Mouse (Mus musculus) layer of hippocampus, postnatal 36 days (tissue): ENCODE results near the gene Dync1i2. TPM values are rescaled to one million over a fixed set of nuclear protein-coding genes. Genes with fewer than 3 reads are reported as not detected.

Source experiments
- DNase-seq, 2 experiments: peaks; one replicate each; pipeline ENCODE4 v3.0.0; 2022
- total RNA-seq, 2 experiments: library from RNA; stranded (reverse); gene quantifications; 2 replicates each; pipeline ENCODE4 v1.2.3; 2021

Dync1i2 gene
- total RNA-seq, 2 experiments from 2014 or later, result 138 to 143 TPM

DNA sequence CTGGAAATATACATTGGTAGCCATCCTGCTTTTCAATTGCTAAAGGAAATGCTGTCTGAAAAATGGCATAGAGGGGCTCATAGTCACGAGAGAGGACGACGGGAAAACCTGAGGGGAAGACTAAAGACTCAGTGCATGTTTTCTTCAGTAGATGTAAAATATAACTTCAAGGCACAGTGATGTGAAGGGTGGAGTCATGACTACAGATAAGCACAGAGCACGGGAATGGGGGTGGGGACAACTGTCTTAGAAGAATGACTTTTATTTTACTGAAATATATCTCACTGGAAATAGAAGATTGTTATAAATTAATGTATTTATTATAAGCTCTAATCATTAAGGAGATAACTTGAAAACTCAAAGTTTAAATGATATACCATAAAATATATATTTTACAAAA is 58.6 kb downstream of the Dync1i2 start:
- DNase-seq, result no peak

DNA sequence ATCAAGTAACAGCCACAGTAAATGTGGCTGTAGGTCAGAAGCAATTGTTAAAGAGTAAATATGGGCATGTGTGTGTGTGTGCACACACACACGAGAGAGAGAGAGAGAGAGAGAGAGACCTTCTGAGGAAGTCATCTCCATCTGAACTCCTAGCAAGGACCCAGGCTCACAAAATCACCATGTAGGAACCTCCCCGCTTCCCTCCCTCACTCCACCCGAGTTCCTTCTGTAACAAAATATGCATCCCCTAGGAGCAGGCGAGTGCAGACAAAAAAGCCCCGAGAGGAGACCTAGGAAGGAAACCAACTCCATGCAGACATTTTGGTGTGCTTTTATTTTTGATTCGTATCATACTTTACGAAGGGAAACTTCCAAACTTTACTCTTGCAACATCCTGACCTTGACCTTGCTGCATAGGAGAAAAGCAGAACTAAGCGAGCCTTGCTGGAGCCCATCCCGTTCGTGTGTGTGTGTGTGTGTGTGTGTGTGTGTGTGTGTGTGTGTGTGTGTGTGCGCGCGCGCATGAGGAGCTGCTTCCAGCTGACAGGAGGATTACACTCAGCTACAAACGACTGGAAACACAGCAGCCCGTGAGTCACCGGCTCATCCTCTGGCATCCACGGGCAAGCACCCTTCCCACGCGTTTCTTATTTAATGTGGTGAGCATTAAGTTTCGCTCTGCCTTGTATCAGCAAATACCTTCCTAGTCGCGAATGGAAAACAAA is 62.6 kb downstream of the Dync1i2 start:
- no peak for DNase-seq

DNA sequence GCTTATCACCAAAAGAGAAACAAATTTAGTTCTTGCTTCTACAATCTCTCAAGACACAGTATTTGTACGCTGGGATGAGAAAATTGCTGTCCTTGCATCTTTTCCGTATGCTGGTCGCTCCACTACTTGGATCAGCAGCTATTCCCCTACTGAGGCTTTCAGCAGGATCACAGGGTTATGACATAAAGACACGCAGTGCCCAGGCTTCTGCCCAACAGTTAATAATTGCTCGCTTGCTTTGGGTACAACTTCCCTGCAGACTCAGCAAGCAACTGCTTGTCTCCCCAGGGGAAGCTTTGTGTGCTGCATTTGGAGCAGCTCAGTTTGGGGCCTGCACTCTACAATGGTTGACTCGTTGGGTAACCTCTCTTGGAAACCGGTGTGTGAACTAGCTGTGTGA is 64.2 kb downstream of the Dync1i2 start:
- no peak for DNase-seq

DNA sequence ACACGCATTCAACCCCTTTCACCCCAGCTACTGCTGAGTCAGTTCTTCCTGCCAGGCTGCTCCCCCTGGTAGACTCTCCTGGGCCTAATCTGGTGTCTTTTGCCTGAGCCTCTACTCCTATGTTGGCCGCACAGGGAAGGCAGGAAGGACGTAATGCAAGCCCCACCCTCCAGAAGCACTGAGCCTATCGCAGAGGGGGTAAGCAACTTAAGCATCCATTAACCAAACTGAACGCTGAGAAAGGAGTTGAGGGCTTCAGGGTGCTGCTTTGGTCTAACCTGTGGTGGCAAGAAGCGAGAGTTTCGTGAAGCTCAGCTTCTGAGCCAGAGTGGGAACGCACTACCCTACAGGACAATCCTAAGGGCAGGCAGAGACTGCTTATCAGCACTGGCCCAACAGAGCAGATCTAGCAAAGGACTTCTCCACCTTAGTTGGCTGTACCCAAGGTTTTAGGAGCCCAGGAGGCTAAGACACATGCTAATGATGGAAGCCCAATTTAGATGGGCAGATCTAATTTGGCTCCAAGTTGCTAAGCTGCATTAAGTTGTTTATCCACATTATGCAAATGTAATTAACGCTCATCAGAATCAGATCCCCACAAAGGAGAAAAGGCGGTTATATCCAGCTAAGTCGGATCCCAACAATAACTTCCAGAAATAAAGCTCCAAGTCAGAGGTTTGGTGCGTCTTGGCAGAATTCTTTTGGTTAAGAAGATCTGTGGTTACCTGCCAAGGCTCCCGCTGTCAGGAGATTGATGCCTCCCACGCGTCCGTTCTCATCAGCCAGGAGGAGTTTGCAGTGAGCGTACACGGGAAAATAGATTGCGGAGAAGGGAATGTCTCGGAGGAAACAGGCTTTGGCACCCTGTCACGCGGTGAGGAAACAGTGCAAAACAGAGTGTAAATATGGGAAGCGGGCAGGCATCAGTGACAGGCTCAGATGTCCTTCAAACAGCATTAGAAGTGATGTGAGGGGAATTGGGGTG is 67.6 kb downstream of the Dync1i2 start:
- DNase-seq, result no peak

DNA sequence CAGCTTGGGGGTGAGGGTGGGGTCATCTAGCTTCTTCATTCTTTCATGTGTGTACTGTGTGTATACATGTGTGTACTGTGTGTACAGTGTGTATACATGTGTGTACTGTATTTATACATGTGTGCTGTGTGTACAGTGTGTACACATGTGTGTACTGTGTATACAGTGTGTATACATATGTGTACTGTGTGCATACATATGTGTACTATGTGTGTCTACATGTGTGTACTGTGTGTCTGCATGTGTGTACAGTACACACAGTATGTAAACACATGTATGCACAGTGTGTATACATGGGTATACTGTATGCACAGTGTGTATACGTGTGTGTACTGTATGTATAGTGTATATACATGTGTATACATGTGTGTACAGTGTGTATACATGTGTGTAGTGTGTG is 70.5 kb downstream of the Dync1i2 start:
- no peak for DNase-seq

DNA sequence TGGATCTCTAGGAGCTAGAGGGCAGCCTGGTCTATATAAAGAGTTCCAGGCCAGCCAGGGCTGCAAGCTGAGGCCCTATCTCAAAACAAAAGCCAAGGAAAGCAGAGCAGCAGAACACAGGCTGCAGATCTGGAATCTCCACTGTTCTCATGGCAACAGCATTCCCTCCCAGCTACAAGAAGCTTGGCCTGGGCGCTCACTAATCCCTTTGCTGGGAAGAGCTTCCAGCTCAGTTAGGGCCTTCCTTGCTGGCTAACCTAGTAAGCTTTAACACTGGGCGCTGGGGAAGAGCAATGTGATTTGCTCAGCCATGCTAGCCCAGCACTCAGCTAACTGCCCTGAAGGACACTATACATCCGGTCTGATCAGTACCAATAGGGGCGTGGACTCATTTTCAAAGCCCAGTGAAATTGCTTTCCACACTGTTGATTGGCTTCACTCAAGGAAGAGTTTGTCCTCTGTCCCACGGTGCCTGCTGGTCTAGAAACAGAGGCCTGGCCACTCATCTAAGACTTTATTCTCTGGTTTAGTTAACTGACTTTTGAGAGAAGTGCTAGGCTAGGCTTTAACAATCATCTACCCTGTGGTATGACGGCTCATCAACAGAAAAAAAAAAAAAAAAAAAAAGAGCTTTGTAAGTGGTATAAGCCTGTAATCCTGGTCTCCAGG is 78.7 kb downstream of the Dync1i2 start:
- peak; percentile 53 to 57 for DNase-seq

DNA sequence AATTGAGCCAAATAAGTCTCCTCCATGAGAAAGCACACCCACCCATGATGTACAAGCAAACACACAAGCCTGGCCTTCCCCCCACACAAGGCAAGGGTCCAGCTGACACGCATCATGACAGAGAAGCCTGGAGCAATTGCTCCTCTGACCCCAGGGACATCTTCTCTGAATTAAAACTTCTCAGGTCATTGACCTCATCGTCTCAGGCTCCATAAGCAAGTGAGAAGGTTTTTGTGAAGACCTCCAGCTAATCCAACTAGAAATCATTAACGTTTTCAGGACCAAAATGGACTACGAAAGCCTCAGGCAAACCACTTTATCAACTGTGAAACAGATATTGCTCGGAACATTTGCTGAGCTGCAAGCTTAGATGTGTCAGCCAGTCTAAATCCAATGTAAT is 80.1 kb downstream of the Dync1i2 start:
- DNase-seq, result no peak

DNA sequence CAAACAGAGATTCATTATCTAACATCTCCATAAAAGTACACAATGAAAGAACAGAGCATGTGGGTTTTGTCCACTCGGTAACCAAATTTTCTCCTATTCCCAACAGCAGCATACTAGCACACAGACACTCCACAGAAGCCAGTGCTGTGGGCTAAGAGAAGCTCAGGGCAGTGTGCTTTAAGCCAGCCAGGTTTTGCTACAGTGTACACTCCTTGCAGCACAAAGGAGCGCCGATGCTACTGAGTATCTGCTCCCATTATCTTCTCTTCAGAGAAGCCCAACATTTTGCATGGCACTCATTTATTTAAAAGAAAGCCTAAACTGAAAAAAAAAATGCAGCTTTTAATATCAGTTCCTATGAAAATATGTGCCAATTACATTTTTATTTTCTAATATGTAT is 82.5 kb downstream of the Dync1i2 start:
- no peak for DNase-seq

DNA sequence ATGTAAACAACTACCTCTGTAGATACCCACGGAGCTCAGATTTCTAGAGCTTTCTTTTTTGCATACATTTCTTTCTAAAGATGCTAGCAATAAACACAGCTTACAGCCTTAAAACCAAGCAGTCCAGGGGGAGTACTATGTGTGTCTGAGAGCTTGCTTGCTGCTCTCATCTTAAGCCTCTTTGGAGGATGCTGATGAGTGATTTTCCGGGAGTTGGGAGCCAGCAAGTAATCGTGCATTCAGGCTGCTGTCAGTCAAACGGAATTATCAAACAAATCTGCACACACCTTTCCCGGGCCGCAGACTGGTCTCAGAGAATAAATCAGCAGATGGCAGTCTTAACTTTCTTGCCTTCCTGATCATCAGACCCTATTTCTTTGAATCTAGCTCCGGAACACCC is 83.0 kb downstream of the Dync1i2 start:
- DNase-seq, result no peak

DNA sequence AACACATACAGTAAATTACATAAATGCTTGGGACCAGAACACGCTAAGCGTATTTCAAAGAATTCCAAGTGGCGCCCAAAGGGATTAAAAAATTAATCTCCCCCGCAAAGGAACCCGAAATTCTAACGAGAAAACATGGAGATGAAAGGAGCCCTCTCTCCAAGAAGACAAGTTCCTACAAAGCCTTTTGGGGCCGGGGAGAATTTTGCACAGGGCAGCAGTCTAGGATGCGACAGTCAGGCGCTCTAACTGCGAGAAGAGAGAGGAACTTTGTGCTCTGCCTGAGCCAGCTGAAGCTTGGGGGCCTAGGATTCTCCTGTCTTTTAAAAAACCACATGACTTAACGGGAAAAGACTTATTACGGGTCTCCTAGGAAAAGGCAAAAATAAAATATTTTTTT is 84.3 kb downstream of the Dync1i2 start:
- no peak for DNase-seq

DNA sequence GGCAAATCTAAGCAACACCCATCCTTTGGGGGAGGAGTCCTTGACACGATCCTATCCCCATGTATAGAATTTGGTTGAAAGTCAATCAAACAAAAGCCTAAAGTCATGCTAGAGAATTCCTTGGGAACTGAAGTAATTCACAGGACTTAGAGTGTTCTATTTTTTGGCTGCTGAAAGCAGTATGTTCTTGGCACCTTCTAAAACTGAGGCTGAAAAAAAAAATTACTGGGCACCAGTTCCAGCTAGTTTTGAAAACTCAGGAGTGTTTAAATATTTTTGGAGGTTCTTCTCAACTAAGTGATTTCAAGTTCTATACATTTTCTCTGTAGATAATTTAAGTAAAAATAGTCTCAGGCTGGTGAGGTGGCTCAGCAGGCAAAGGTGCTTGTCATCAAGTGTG is 86.0 kb downstream of the Dync1i2 start:
- DNase-seq, result no peak

DNA sequence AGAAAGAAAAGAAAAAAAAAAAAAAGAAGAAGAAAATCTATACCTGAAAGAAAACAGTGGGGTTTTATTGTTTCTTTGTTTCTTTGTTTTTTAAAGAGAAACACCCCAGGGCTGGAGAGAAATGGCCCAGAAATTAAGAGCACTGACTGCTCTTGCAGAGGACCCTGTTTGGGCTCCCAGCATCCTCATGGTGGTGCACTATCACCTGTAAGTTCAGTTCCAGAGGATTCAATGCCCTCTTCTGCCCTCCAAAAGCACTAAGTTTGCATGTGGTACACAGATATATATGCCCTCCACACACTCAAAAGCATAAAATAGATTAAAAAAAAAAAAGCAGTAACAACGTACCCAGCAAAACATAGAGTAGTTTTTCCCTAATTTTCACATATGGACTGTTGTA is 87.2 kb downstream of the Dync1i2 start:
- no peak for DNase-seq

DNA sequence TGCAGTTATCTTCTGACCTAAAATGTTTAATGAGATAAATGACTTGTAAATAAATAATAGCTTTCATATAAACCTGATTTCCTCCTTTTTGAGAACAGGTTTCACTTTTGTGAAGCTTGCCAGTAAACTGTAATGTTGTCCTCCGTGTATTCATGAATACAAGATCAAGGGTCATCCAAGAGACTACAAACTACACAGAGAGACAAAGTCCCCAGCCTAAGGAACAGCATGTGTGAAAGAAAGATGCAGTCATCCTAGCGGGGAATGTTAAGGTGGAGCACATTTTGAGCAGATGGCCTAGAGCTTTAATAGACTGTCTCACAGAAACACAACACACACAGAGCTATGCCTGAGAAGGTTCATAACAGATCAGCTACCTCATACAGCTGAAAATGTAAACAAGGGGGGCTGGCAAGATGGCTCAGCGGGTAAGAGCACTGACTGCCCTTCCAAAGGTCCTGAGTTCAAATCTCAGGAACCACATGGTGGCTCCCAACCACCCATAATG is 90.7 kb downstream of the Dync1i2 start:
- DNase-seq, result no peak

DNA sequence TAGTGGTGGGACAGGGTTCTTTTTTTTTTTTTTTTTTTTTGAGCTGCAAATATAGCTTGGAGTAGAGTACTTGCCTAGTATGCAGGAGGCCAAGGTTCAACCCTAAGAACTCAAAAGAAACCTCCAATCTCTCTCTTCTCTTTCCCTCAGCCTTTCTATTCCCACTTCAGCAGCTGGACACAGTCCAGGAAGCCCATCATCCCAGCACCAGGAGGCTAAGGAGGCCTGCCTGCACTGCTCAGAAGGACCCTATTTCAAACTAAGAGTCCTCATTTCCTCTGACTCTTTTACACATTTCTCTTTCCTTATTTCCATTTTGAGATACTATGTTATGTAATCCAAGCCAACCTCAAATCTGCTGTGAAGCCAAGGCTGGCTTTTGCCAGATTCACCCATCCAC is 91.7 kb downstream of the Dync1i2 start:
- DNase-seq, result no peak

DNA sequence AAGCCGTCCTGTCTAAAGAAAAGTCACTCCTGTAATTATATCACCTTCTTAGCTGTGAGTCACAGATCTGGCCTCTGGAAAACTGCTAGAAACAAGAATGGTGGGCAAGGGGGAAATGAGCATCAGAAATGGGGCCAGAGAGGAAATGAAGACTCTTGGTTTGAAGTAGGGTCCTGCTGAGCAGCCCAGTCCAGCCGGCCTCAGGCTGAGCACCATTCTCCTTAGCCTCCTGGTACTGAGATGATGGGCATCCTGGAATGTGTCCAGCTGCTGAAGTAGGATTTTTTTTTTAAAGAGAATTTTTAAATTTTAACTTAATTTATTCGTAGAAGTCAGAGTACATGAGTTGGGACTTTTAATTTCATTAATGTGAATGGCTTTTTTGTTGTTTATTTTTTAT is 93.3 kb downstream of the Dync1i2 start:
- no peak for DNase-seq

DNA sequence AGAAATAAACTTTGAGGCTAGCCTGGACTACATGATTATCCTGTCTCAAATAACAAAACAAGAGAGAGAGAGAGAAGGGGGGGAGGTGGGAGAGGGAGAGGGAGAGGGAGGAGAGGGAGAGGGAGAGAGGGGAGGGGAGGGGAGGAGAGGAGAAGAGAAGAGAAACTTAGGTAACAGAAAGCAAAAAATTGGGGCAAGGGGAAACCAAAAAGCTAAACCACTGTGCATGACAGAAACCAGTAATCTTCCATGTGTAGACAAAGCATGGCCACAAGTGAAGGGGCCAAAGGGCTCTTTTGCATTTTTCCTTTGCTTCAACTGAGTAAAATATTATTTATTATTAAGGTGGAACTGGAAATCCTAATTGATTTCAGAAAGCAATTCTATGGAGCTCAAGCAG is 94.9 kb downstream of the Dync1i2 start:
- no peak for DNase-seq

DNA sequence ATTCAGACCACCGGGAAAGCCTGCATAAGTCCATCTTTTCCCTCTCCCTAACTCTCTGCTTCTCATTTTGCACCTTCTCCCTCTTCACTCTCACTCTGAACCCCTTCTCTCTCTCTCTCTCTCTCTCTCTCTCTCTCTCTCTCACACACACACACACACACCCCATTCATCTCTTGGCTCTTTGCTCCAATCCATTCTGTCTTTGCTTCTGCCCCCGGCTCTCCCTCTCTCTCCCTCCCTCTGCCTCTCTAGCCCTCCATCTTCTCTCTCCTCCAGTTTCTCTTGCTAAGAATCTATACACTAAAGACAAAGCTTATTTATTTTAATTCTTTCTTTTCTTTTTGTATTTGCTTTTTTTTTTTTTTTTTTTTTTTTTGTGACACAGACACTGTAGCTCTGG is 98.2 kb downstream of the Dync1i2 start:
- no peak for DNase-seq

DNA sequence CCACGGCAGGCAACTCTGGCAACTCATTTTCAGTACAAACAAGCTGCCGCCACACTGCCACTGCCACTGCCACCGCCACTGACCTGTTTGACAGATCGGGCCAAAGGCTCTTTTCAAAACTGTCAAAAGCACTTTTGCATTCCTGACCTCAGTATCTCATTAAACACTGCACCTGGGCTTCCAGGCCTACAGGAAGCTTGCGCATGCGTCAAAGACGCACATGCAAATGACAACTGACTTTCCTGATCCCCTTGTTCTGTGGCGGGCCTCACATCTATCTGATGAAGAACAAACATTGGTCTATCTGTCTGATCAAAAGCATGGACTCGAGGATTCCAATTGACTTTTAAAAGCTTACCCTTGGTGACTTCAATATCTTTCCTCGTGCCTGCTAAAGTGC is 100.6 kb downstream of the Dync1i2 start:
- no peak for DNase-seq

Other genes starting within 250 kb of the Dync1i2 start
- 10 to 100 TPM in 1 of 2 experiments, 1 to 10 TPM in 1; 9.9 to 15.3 TPM for gene Dcaf17, start 156.4 kb upstream of the Dync1i2 start, total RNA-seq
- gene Mettl8, start 156.1 kb upstream of the Dync1i2 start, total RNA-seq, result 10 to 100 TPM; 13.7 to 15.0 TPM
- 1 to 10 TPM; 3.7 to 4.0 TPM for gene Cybrd1, start 93.8 kb upstream of the Dync1i2 start, total RNA-seq
- gene Slc25a12, start 156.0 kb downstream of the Dync1i2 start, total RNA-seq, result 100 to 1,000 TPM; 155 to 160 TPM
- gene Hat1, start 177.3 kb downstream of the Dync1i2 start, total RNA-seq, result 10 to 100 TPM; 15.7 to 15.8 TPM
- 10 to 100 TPM; 23.8 to 25.0 TPM for gene Metap1d, start 241.6 kb downstream of the Dync1i2 start, total RNA-seq